Mouse (Mus musculus): ENCODE data around the gene Pofut1.
"Not testable (repeated sequence)": the region's sequence is repeated elsewhere in the genome, so short reads cannot be mapped to it uniquely, and the experiment has no call there.

DNA sequence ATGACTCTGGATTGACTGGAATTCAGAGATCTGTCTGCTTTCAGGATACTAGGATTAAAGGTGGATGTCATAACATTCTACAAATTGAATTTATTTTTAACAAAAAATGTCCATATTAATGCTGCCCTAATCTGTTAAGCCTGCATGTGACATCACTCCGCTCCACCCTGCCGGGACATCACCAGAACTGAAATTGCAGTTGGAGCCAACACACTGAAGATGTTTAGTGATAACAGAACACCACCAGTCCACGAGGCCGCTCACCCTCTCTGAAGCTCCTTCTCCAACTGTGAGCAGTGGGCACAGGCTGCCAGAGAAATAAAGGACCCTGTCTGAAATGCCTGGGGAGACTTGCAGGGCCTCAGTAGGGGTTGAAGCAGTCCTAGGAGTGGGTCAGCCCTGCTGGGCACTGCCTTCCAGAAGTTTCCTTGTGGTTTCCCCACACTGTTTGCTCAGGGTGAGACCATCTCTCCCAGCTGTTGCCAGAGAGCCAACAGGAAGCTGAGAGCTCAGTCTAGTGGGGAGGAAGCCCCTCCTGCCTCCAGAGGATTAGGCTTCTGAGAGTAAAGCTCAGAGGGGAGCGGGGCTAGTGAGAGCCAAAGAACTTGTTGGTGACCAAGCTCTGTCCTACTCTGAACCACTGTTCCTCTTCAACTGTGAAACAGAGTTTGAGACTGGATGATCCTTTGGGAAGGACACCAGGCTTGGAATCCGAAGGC, 33.0 kb downstream of the Pofut1 start:
- not testable (repeated sequence) for TF ChIP-seq POLR2A (IDR thresholded peaks at IDR 0.05; ENCODE audit: borderline replicate concordance, extremely low read depth, insufficient read depth, insufficient read length, poor library complexity, severe bottlenecking); CTCF (IDR thresholded peaks at IDR 0.05; ENCODE audit: borderline replicate concordance, extremely low read depth, insufficient read depth, insufficient read length)

Measured in brain, embryonic 14.5 days (tissue).